Mouse (Mus musculus): ENCODE measurements around the gene Nfix.

Nfix gene

GRCm38 (mm10) chr8:84793791-84794485 is 6.2 kb downstream of the Nfix start:
- DNase-seq, result peak; percentile 64

DNA sequence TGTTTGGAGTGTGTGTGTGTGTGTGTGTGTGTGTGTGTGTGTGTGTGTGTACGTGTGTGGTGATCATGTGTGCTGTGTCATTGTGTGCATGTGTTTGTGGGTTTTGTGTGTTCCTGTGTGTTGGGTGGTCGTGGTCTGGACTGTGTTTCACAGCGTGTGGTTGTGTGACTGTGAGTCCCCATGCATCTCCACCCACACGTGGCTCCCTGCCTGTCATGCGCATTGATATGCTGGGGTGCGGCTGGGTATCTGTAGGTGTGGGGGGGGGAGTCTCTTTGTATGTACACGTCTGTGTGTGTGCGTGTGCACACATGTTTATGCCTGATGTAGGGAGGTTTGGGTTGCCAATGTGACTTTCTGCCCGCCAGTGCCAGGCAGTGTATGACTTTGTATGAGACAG is 7.0 kb downstream of the Nfix start:
- no peak for DNase-seq

DNA sequence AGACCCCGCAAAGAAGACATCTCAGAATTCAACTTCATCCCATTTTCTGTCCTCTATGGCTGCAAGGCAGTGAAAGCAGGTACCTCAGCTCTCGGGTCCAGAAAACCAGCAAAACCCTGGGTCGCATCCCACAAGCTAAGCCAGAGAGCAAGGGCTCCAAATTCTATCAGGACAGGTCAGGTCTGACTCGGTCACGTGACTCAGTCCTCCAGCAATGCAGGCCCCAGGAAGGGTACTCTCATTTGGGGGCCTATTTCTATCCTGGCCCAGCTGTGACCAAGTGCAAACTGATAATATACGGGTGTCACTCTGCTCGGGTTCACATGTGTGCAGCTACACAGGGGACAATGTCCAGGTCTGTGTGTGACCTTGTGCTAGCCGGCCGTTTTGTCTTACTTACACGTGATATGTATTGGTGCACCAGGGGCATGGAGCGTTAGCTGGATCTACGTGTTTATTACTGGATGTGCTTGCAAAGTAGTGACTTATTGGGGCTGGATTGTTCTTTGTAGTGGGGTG is 7.7 kb downstream of the Nfix start:
- no peak for DNase-seq

GRCm38 (mm10) chr8:84790537-84790936 is 9.6 kb downstream of the Nfix start:
- DNase-seq, result no peak

GRCm38 (mm10) chr8:84789855-84790486 is 10.2 kb downstream of the Nfix start:
- DNase-seq, result no peak

DNA sequence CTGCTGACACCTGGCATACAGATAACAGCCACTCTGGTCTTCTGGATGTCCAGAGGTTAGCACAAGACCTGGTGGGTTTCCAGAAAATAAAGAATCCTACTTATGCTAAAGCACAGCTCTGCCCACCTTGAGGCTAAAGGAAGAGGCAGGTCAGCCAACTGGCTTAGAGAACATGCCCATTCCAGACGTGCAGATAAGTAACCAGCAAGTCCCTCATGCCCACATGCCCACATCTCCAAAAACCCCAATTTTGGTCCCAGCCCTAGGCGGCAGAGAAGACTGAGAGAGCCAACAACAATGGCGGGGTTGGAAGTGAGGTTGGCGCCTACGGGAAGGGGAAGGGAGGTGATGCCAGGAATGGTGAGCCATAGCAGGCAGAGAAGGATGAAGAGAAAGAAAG is 10.8 kb downstream of the Nfix start:
- DNase-seq, result no peak

- DNase-seq, result peak; percentile 68
Measured at GRCm38 (mm10) chr8:84788896-84789295, 11.2 kb downstream of the Nfix start.

GRCm38 (mm10) chr8:84787523-84788302 is 12.4 kb downstream of the Nfix start:
- peak; percentile 59 for DNase-seq

GRCm38 (mm10) chr8:84786801-84787467 is 13.2 kb downstream of the Nfix start:
- no peak for DNase-seq

DNA sequence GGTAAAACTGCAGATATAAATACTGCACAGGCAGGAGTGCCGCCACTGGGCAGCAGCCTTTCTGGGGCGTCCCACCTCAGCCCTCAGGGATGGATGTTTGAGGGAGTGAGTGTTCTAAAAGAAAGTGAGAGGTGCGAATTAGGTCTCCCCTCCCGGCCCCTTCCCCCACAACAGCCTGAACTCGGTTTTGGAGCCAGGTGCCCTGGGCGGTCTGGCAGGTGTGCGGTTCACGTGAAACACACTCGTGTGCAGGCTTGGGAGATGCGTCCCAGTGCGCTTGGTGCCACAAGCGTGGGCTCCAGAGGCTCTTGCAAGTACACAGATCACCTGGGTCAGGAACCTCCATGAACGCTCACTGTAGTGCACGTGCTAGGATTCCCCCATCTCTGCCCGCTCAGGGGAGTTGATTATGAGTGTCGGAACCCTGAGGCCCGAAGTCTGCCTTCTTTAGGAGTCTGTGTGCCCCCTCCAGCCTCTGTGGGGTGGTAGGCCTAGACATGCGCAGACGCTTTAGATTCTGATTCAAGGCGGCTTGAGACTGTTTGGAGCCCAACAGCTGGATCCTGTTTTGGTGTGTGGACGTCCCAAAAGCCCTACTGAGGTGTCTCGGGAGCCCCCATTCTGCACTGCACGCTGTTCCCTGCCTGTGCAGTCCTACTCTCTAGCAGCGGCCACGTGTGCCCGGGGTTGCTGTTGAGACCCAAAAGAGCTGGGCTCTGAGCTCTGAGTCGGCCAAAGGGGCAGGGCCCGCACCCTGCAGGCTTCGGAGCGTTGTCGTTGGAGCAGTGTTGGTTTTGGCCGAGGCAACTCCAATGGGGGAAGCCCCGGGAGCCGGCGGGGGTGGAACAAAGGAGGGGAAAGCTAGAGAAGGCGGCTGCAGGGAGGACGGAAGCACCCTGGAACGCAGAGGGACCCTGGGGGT is 14.1 kb downstream of the Nfix start:
- DNase-seq, result no peak

- no peak for DNase-seq
Measured at GRCm38 (mm10) chr8:84785506-84785755, 14.7 kb downstream of the Nfix start.

- no peak for DNase-seq
Measured at GRCm38 (mm10) chr8:84784681-84785505, 15.3 kb downstream of the Nfix start.

- no peak for DNase-seq
Measured at GRCm38 (mm10) chr8:84783919-84784581, 16.1 kb downstream of the Nfix start.

- DNase-seq, result no peak
Measured at GRCm38 (mm10) chr8:84783198-84783918, 16.8 kb downstream of the Nfix start.

- no peak for DNase-seq
Measured at GRCm38 (mm10) chr8:84782680-84783079, 17.5 kb downstream of the Nfix start.

- DNase-seq, result no peak
Measured at GRCm38 (mm10) chr8:84781686-84782505, 18.2 kb downstream of the Nfix start.

DNA sequence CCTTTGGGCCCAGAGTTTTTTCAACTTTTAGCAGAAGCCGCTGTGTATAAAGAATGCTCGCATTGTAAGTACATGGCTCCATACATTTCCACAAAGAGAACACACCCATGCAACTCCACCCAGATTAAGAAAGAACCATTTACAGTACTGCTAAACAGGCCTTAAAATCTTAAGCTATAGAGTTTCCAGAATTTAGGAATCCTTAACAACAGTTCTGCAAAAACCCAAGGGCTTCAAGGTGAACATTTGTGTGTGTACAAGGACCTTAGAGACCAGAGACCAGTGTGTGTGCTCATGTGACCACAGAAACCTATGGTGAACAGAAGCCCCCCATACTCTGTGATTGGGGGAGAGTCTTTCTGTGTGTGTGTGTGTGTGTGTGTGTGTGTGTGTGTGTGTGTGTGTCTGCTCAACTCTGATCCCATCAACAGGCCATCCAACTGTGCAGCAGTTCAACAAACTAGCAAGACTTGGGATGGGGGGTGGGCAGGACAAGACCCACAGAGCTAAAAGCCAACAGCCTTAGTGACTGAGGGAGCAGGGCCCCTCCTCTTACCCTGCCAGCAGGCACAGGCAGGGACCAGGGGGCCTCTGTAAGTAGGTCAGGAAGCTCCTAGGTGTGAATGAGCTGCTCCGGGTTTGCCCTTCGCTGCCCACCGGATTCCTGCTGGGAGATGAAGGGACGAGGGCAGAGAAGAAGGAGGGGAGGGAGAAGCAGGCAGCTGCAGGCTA is 19.0 kb downstream of the Nfix start:
- DNase-seq, result no peak

DNA sequence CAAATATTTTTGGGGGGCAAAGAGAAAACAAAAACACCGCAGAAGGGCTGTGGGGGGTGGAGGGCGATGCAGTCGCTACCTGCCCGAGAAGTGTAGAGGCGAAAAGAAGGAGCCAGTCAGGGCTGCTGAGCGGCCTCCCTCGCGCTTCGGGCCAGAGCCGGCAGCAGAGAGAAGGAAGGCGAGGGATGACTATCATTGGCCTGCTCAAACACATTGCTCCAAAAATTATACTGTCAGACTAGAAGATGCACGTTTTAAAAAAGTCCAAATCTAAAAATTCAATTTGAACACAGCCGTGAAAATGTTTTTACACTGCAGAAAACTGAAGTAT is 20.0 kb downstream of the Nfix start:
- DNase-seq, result no peak

All from right cerebral cortex, postnatal 14 days (tissue).